Mouse (Mus musculus) layer of hippocampus, postnatal 25 days (tissue): ENCODE data around the gene Tdpoz3. TPM values are rescaled to one million over a fixed set of nuclear protein-coding genes. Genes with fewer than 3 reads are reported as not detected.
"Not testable (repeated sequence)": the region's sequence is repeated elsewhere in the genome, so short reads cannot be mapped to it uniquely, and the experiment has no call there.

Experiments
- DNase-seq, 2 experiments: peaks; one replicate each; pipeline ENCODE4 v3.0.0; 2022; ENCODE audit warnings: mixed read lengths in 2 of 2, low spot score in 1 of 2; ENCODE audit errors: extremely low spot score in 1 of 2
- total RNA-seq, 2 experiments: library from RNA; stranded (reverse); gene quantifications; 2 replicates each; pipeline ENCODE4 v1.2.3; 2021

Tdpoz3 gene
- not detected for total RNA-seq

DNA sequence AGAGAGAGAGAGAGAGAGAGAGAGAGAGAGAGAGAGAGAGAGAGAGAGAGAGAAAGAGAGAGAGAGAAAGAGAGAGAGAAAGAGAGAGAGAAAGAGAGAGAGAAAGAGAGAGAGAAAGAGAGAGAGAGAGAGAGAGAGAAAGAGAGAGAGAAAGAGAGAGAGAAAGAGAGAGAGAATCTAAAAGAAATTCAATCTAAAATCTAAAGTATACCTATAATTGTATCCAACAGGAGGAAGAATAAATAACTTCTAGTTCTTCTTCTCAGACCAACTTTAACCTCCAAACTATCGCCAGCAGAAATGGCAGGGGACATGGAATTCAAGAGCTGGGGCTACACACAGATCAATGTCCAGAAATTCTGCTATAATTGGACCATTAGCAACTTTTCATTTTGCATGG lies at the start of gene Tdpoz3:
Gene Tdpoz3, plus strand, starts transcription at position 301 of the 400 bp plus-strand sequence.
- DNase-seq: not testable (repeated sequence)

DNA sequence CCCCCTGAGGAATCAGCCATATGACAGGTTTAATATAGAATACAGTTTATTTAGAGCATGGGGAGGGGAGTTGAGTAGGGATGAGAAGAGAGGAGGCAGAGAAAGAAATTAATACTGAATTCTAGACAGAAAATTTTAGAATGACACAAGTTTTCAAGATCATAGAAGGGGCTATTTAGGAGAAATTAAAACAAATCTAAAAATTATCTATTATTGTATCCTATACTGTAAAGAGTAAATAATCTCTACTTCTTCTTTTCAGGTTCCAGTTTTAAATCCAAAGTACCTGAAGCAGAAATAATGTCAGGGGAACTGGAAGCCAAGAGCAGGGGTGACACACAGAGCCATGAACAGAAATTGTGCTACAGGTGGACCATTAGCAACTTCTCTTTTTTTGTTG lies 29.7 kb upstream of the Tdpoz3 start, which contains the start of gene Tdpoz4:
Gene Tdpoz4, plus strand, starts transcription at position 301 of the 400 bp plus-strand sequence.
- not testable (repeated sequence) for DNase-seq

DNA sequence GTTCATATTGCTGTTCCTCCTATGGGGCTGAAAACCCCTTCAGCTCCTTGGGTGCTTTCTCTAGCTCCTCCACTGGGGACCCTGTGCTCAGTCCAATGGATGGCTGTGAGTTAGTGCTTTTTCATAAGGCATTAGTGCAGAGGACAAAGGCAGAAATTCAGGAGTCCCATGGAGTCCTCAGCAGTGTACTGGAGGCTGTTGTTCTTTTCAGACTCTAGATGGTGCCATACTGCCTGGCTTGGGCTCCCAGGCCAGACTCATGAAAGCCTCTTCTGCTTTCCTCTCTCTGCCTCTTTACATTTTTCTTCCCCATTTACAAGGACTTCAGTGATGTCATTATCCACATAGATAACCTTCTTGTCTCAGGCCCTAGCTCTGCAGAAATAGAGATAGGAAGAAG lies 12.5 kb upstream of the Tdpoz3 start:
- DNase-seq: not testable (repeated sequence)

DNA sequence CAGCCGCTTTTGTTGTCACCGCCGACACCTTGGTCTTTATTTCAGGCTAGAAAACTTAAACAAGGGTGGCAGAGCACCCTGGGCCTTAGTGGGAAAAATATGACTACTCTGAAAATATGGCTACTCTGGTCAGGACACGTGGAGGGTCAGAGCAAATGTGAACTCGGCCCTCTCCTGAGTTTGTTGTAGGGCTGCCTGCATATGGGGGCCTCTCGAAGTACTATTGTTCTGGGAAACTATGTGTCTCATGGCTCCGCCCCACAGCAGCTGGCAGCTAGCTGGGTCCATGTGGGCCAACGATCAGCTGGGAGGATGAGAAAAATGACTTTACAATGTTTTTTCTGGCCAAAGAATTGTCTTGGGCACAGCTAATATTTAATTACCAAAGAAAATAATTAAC lies 33.1 kb downstream of the Tdpoz3 start:
- DNase-seq: not testable (repeated sequence)

DNA sequence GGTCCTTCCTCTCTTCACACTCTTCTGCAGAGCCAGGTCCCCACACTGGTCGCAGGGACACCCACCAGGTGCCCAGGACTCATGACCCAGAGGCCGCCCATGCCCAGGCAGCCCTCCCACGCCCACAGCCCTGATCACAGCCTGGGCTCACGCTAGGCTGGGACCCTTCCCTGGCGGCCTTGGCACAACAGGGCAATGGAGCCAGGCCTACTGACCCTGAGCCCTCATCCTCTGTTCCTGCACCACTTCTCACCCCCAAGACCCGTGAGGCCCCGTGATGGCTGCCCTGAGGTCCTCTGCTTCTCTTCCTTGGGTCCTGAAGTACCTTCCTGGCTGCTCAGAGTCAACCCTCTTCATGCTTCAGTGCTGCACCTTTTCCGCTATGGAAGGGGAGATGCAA lies 44.8 kb downstream of the Tdpoz3 start:
- DNase-seq: not testable (repeated sequence)

Other genes with a start within 250 kb of the Tdpoz3 start
- gene Tdpoz2, start 173.3 kb upstream of the Tdpoz3 start, total RNA-seq: not detected
- gene Tdpoz1, start 149.7 kb upstream of the Tdpoz3 start, total RNA-seq: not detected
- not detected for gene Gm37596, start 132.9 kb upstream of the Tdpoz3 start, total RNA-seq
- gene Gm5773, start 53.0 kb upstream of the Tdpoz3 start, total RNA-seq: not detected
- gene Tdpoz4, start 29.6 kb upstream of the Tdpoz3 start, total RNA-seq: not detected
- not detected for gene Gm9117, start 117.5 kb downstream of the Tdpoz3 start, total RNA-seq
- gene Tdpoz5, start 135.3 kb downstream of the Tdpoz3 start, total RNA-seq: not detected
- not detected for gene Gm9125, start 228.9 kb downstream of the Tdpoz3 start, total RNA-seq
- gene Gm10697, start 246.6 kb downstream of the Tdpoz3 start, total RNA-seq: not detected